Mouse (Mus musculus) stomach, embryonic 14.5 days (tissue): Measurements from ENCODE around the gene Tex36. TPM values are rescaled to one million over a fixed set of nuclear protein-coding genes. Genes with fewer than 3 reads are reported as not detected.
A peak's percentile ranks its signal among the peaks of the same experiment; 100 is the strongest.

ENCODE experiments used
- ATAC-seq: fragments of 200-750 bp; cut with Nextera tagmentation; 2 replicates; pipeline ENCODE4 v1.8.0; 2017; ENCODE audit warnings: low read depth, moderate TSS enrichment; ENCODE audit not compliant: insufficient number of reproducible peaks, insufficient read depth, low FRiP score
- H3K27ac ChIP-seq: fragments of 300-500 bp; sonication (generic); 2 replicates; pipeline ENCODE4 v1.5.1; 2014; ENCODE audit warnings: mild to moderate bottlenecking, low read length, moderate library complexity, mixed read lengths
- H3K27me3 ChIP-seq: fragments of 300-500 bp; sonication (generic); 2 replicates; pipeline ENCODE4 v1.6.1; 2014; ENCODE audit warnings: low read length, control low read depth, mixed read lengths; ENCODE audit not compliant: control insufficient read depth, insufficient read depth
- H3K36me3 ChIP-seq: fragments of 300-500 bp; sonication (generic); 2 replicates; pipeline ENCODE4 v1.6.1; 2014; ENCODE audit warnings: mild to moderate bottlenecking, control low read depth, low read length, moderate library complexity, mixed read lengths; ENCODE audit not compliant: control insufficient read depth, insufficient read depth
- H3K4me1 ChIP-seq: fragments of 300-500 bp; sonication (generic); 2 replicates; pipeline ENCODE4 v1.6.1; 2014; ENCODE audit warnings: low read length, control low read depth, mixed read lengths; ENCODE audit not compliant: control insufficient read depth, insufficient read depth
- H3K4me2 ChIP-seq: fragments of 300-500 bp; sonication (generic); replicated peaks from 2 replicates; pipeline ENCODE4 v1.6.1; 2014; ENCODE audit warnings: low read depth, low read length, control low read depth
- H3K4me3 ChIP-seq: fragments of 300-500 bp; sonication (generic); 2 replicates; pipeline ENCODE4 v1.5.1; 2014; ENCODE audit warnings: low read depth, low read length, control low read depth
- H3K9ac ChIP-seq: fragments of 300-500 bp; sonication (generic); replicated peaks from 2 replicates; pipeline ENCODE4 v1.6.1; 2014; ENCODE audit warnings: low read depth, mild to moderate bottlenecking, control low read depth, low read length, moderate library complexity, mixed read lengths
- H3K9me3 ChIP-seq: fragments of 300-500 bp; sonication (generic); 2 replicates; pipeline ENCODE4 v1.6.1; 2016; ENCODE audit warnings: low read depth, low read length, control low read depth; ENCODE audit not compliant: control insufficient read depth
- WGBS: fragments of 180-500 bp; shearing (Covaris S2); extraction: QIAGEN DNeasy Blood & Tissue Kit; methylation state at CpG from one replicate; pipeline ENCODE4 v1.1.7; 2014; 5-methylcytosine and 5-hydroxymethylcytosine counted together
- polyA plus RNA-seq: library from polyadenylated mRNA; unstranded; fragments of >200 nt; fragmentation: Nextera tagmentation; extraction: Ambion mirVana; gene quantifications from 2 replicates; pipeline ENCODE4 v1.2.1, GENCODE M21; 2014

The Tex36 gene
- polyA plus RNA-seq, 1 experiment from 2014 or later: not detected

- ATAC-seq: no peak
- 69% methylated on average over 5 of the region's 5 CpGs for WGBS
- Histone ChIP-seq H3K4me1 (0 out of 2 replicates have a peak, but pooled peaks cover 5% of the 10 kb centered on the region), H3K27me3 (no peaks in the 10 kb centered on the region), H3K9ac (no peak overlapping the region), H3K4me2 (no peak overlapping the region), H3K27ac (no peak overlapping the region), H3K9me3 (no peaks in the 10 kb centered on the region), H3K4me3 (no peak overlapping the region), H3K36me3 (no peaks in the 10 kb centered on the region)
Measured at GRCm38 (mm10) chr7:133630821-133631220, 28.9 kb upstream of the Tex36 start.

- no peaks in the 10 kb centered on the region for H3K27me3 ChIP-seq
- no peaks in the 10 kb centered on the region for H3K9me3 ChIP-seq
- 38% methylated on average over 14 of the region's 14 CpGs for WGBS
- no peak overlapping the region for H3K9ac ChIP-seq
- ATAC-seq: 0 out of 2 replicates have a peak, but pooled peaks have one; percentile 23
- 0 out of 2 replicates have a peak, but pooled peaks cover 5% of the 10 kb centered on the region for H3K4me1 ChIP-seq
- peak overlapping the region; percentile 21; the same call in 1 of the 2 replicates for H3K27ac ChIP-seq
- no peak overlapping the region for H3K4me3 ChIP-seq
- H3K36me3 ChIP-seq: no peaks in the 10 kb centered on the region
- no peak overlapping the region for H3K4me2 ChIP-seq
Measured at GRCm38 (mm10) chr7:133627184-133627936, 25.4 kb upstream of the Tex36 start.

GRCm38 (mm10) chr7:133623226-133623625, 21.3 kb upstream of the Tex36 start:
- H3K36me3 ChIP-seq: no peaks in the 10 kb centered on the region
- H3K27ac ChIP-seq: no peak overlapping the region
- no peak for ATAC-seq
- WGBS: 88% methylated on average over 5 of the region's 5 CpGs
- H3K4me2 ChIP-seq: no peak overlapping the region
- H3K4me3 ChIP-seq: no peak overlapping the region
- H3K9ac ChIP-seq: no peak overlapping the region
- H3K27me3 ChIP-seq: no peaks in the 10 kb centered on the region
- H3K9me3 ChIP-seq: no peaks in the 10 kb centered on the region
- H3K4me1 ChIP-seq: 0 out of 2 replicates have a peak, but pooled peaks cover 5% of the 10 kb centered on the region

GRCm38 (mm10) chr7:133620721-133621120, 18.8 kb upstream of the Tex36 start:
- no peaks in the 10 kb centered on the region for H3K9me3 ChIP-seq
- WGBS: 40% methylated on average over 11 of the region's 11 CpGs
- H3K27me3 ChIP-seq: no peaks in the 10 kb centered on the region
- no peak overlapping the region for H3K4me3 ChIP-seq
- no peak overlapping the region for H3K9ac ChIP-seq
- ATAC-seq: no peak
- no peak overlapping the region for H3K4me2 ChIP-seq
- no peak overlapping the region for H3K27ac ChIP-seq
- no peaks in the 10 kb centered on the region for H3K36me3 ChIP-seq
- no peaks in the 10 kb centered on the region for H3K4me1 ChIP-seq

GRCm38 (mm10) chr7:133612981-133613380, 11.0 kb upstream of the Tex36 start:
- Histone ChIP-seq H3K4me2 (no peak overlapping the region), H3K9ac (no peak overlapping the region), H3K4me3 (no peak overlapping the region), H3K9me3 (no peaks in the 10 kb centered on the region), H3K27ac (no peak overlapping the region), H3K27me3 (no peaks in the 10 kb centered on the region), H3K4me1 (no peaks in the 10 kb centered on the region), H3K36me3 (no peaks in the 10 kb centered on the region)
- WGBS: 71% methylated on average over 2 of the region's 2 CpGs
- no peak for ATAC-seq

GRCm38 (mm10) chr7:133609585-133609984, 7.6 kb upstream of the Tex36 start:
- ATAC-seq: no peak
- no peaks in the 10 kb centered on the region for H3K27me3 ChIP-seq
- no peak overlapping the region for H3K27ac ChIP-seq
- 68% methylated on average over 8 of the region's 8 CpGs for WGBS
- no peaks in the 10 kb centered on the region for H3K9me3 ChIP-seq
- no peak overlapping the region for H3K9ac ChIP-seq
- no peak overlapping the region for H3K4me2 ChIP-seq
- H3K36me3 ChIP-seq: no peaks in the 10 kb centered on the region
- 0 out of 2 replicates have a peak, but pooled peaks cover 3% of the 10 kb centered on the region for H3K4me1 ChIP-seq
- H3K4me3 ChIP-seq: no peak overlapping the region

GRCm38 (mm10) chr7:133608631-133609340, 6.8 kb upstream of the Tex36 start:
- WGBS: 58% methylated on average over 13 of the region's 13 CpGs
- Histone ChIP-seq H3K4me1 (0 out of 2 replicates have a peak, but pooled peaks cover 3% of the 10 kb centered on the region), H3K4me3 (no peak overlapping the region), H3K27me3 (no peaks in the 10 kb centered on the region), H3K36me3 (no peaks in the 10 kb centered on the region), H3K9ac (no peak overlapping the region), H3K4me2 (no peak overlapping the region), H3K9me3 (no peaks in the 10 kb centered on the region), H3K27ac (no peak overlapping the region)
- ATAC-seq: no peak

GRCm38 (mm10) chr7:133607883-133608575, 6.1 kb upstream of the Tex36 start:
- Histone ChIP-seq H3K9me3 (no peaks in the 10 kb centered on the region), H3K4me1 (0 out of 2 replicates have a peak, but pooled peaks cover 3% of the 10 kb centered on the region), H3K36me3 (no peaks in the 10 kb centered on the region), H3K4me2 (no peak overlapping the region), H3K9ac (no peak overlapping the region), H3K27me3 (no peaks in the 10 kb centered on the region), H3K27ac (no peak overlapping the region), H3K4me3 (no peak overlapping the region)
- no peak for ATAC-seq
- WGBS: 72% methylated on average over 13 of the region's 13 CpGs
